Mouse (Mus musculus) lung, embryonic 16.5 days (tissue): ENCODE measurements around the gene Ccdc57. TPM values are rescaled to one million over a fixed set of nuclear protein-coding genes. Genes with fewer than 3 reads are reported as not detected.

Experiments
- ATAC-seq: fragments of 200-750 bp; cut with Nextera tagmentation; 2 replicates; pipeline ENCODE4 v1.8.0; 2017; ENCODE audit warnings: low read depth, mild to moderate bottlenecking, moderate library complexity
- H3K27ac ChIP-seq: fragments of 300-500 bp; sonication (generic); 2 replicates; pipeline ENCODE4 v1.5.1; 2014; ENCODE audit warnings: mild to moderate bottlenecking, control low read depth, low read length
- H3K27me3 ChIP-seq: fragments of 300-500 bp; sonication (generic); 2 replicates; pipeline ENCODE4 v1.6.1; 2014; ENCODE audit warnings: low read depth, low read length, mixed read lengths; ENCODE audit not compliant: control insufficient read depth, insufficient read depth
- H3K36me3 ChIP-seq: fragments of 300-500 bp; sonication (generic); 2 replicates; pipeline ENCODE4 v1.6.1; 2014; ENCODE audit warnings: low read length; ENCODE audit not compliant: control insufficient read depth, insufficient read depth
- H3K4me1 ChIP-seq: fragments of 300-500 bp; sonication (generic); replicated peaks from 2 replicates; pipeline ENCODE4 v1.6.1; 2014; ENCODE audit warnings: low read length, mixed read lengths; ENCODE audit not compliant: control insufficient read depth, insufficient read depth
- H3K4me2 ChIP-seq: fragments of 300-500 bp; sonication (generic); 2 replicates; pipeline ENCODE4 v1.6.1; 2014; ENCODE audit warnings: low read depth, low read length, control low read depth
- H3K4me3 ChIP-seq: fragments of 300-500 bp; sonication (generic); 2 replicates; pipeline ENCODE4 v1.5.1; 2014; ENCODE audit warnings: mild to moderate bottlenecking, low read length, control low read depth
- H3K9ac ChIP-seq: fragments of 300-500 bp; sonication (generic); 2 replicates; pipeline ENCODE4 v1.6.1; 2014; ENCODE audit warnings: low read length, control low read depth
- H3K9me3 ChIP-seq: fragments of 300-500 bp; sonication (generic); 2 replicates; pipeline ENCODE4 v1.6.1; 2016; ENCODE audit warnings: low read length; ENCODE audit not compliant: control insufficient read depth
- WGBS: fragments of 180-500 bp; shearing (Covaris S2); extraction: QIAGEN DNeasy Blood & Tissue Kit; methylation state at CpG from one replicate; pipeline ENCODE4 v1.1.7; 2014; 5-methylcytosine and 5-hydroxymethylcytosine counted together
- polyA plus RNA-seq: library from polyadenylated mRNA; unstranded; fragments of >200 nt; fragmentation: Nextera tagmentation; extraction: Ambion mirVana; gene quantifications from 2 replicates; pipeline ENCODE4 v1.2.1, GENCODE M21; 2015

The Ccdc57 gene
- polyA plus RNA-seq, 1 experiment from 2014 or later, result 6.4 TPM

- peak overlapping the region; percentile 91 for H3K9ac ChIP-seq
- no peak for ATAC-seq
Observed at GRCm38 (mm10) chr11:120822831-120823550, 109.7 kb downstream of the Ccdc57 start.

GRCm38 (mm10) chr11:120822321-120822720, 110.4 kb downstream of the Ccdc57 start:
- Histone ChIP-seq H3K36me3 (peaks cover 34% of the 10 kb centered on the region), H3K27ac (no peak overlapping the region), H3K4me3 (peak overlapping the region; percentile 82), H3K27me3 (no peaks in the 10 kb centered on the region), H3K9me3 (no peaks in the 10 kb centered on the region), H3K9ac (peak overlapping the region; percentile 91), H3K4me1 (peaks cover 27% of the 10 kb centered on the region), H3K4me2 (peak overlapping the region; percentile 78)
- 37% methylated on average over 4 of the region's 4 CpGs for WGBS
- no peak for ATAC-seq

More at GRCm38 (mm10) chr11:120822831-120823550, 109.7 kb downstream of the Ccdc57 start:
- peak overlapping the region; percentile 94 for H3K27ac ChIP-seq
- peaks cover 27% of the 10 kb centered on the region for H3K4me1 ChIP-seq
- peaks cover 27% of the 10 kb centered on the region for H3K36me3 ChIP-seq
- H3K4me2 ChIP-seq, result peak overlapping the region; percentile 78
- under 1% methylated on average over 14 of the region's 14 CpGs for WGBS
- H3K9me3 ChIP-seq, result no peaks in the 10 kb centered on the region
- H3K27me3 ChIP-seq, result no peaks in the 10 kb centered on the region
- peak overlapping the region; percentile 82 for H3K4me3 ChIP-seq

GRCm38 (mm10) chr11:120821076-120821922, 111.4 kb downstream of the Ccdc57 start:
- Histone ChIP-seq H3K27me3 (no peaks in the 10 kb centered on the region), H3K4me3 (peak overlapping the region; percentile 82), H3K9me3 (no peaks in the 10 kb centered on the region), H3K36me3 (peaks cover 44% of the 10 kb centered on the region), H3K4me1 (peaks cover 27% of the 10 kb centered on the region), H3K4me2 (peak overlapping the region; percentile 78), H3K9ac (peak overlapping the region; percentile 91), H3K27ac (no peak overlapping the region)
- no peak for ATAC-seq
- WGBS, result 63% methylated on average over 14 of the region's 14 CpGs

GRCm38 (mm10) chr11:120820546-120820945, 112.1 kb downstream of the Ccdc57 start:
- 87% methylated on average over 14 of the region's 14 CpGs for WGBS

GRCm38 (mm10) chr11:120819556-120819955, 113.1 kb downstream of the Ccdc57 start:
- Histone ChIP-seq H3K4me1 (peaks cover 20% of the 10 kb centered on the region), H3K4me3 (no peak overlapping the region), H3K9ac (no peak overlapping the region), H3K9me3 (no peaks in the 10 kb centered on the region), H3K4me2 (no peak overlapping the region), H3K36me3 (peaks cover 60% of the 10 kb centered on the region), H3K27ac (no peak overlapping the region), H3K27me3 (no peaks in the 10 kb centered on the region)
- no peak for ATAC-seq
- WGBS, result 94% methylated on average over 6 of the region's 6 CpGs

More at GRCm38 (mm10) chr11:120820546-120820945, 112.1 kb downstream of the Ccdc57 start:
- Histone ChIP-seq H3K4me2 (no peak overlapping the region), H3K4me3 (no peak overlapping the region), H3K36me3 (peaks cover 51% of the 10 kb centered on the region), H3K27me3 (no peaks in the 10 kb centered on the region), H3K4me1 (peaks cover 27% of the 10 kb centered on the region), H3K9me3 (no peaks in the 10 kb centered on the region), H3K9ac (no peak overlapping the region), H3K27ac (no peak overlapping the region)
- ATAC-seq, result no peak

- Histone ChIP-seq H3K4me2 (no peak overlapping the region), H3K4me1 (peaks cover 20% of the 10 kb centered on the region), H3K4me3 (no peak overlapping the region), H3K27me3 (no peaks in the 10 kb centered on the region), H3K9ac (no peak overlapping the region), H3K9me3 (no peaks in the 10 kb centered on the region), H3K36me3 (peaks cover 72% of the 10 kb centered on the region), H3K27ac (no peak overlapping the region)
- no peak for ATAC-seq
- WGBS, result 91% methylated on average over 13 of the region's 13 CpGs
Observed at GRCm38 (mm10) chr11:120818251-120818650, 114.4 kb downstream of the Ccdc57 start.

GRCm38 (mm10) chr11:120817358-120817757, 115.3 kb downstream of the Ccdc57 start:
- 87% methylated on average over 6 of the region's 6 CpGs for WGBS
- Histone ChIP-seq H3K27ac (no peak overlapping the region), H3K4me2 (no peak overlapping the region), H3K4me3 (no peak overlapping the region), H3K4me1 (peaks cover 13% of the 10 kb centered on the region), H3K9ac (no peak overlapping the region), H3K36me3 (peaks cover 81% of the 10 kb centered on the region), H3K27me3 (no peaks in the 10 kb centered on the region), H3K9me3 (no peaks in the 10 kb centered on the region)
- no peak for ATAC-seq

GRCm38 (mm10) chr11:120812068-120812467, 120.6 kb downstream of the Ccdc57 start:
- Histone ChIP-seq H3K4me3 (no peak overlapping the region), H3K9ac (no peak overlapping the region), H3K4me1 (no peaks in the 10 kb centered on the region), H3K36me3 (peaks cover 95% of the 10 kb centered on the region), H3K4me2 (no peak overlapping the region), H3K9me3 (no peaks in the 10 kb centered on the region), H3K27ac (no peak overlapping the region), H3K27me3 (no peaks in the 10 kb centered on the region)
- ATAC-seq, result no peak
- WGBS, result 92% methylated on average over 16 of the region's 16 CpGs

GRCm38 (mm10) chr11:120808010-120808409, 124.7 kb downstream of the Ccdc57 start:
- Histone ChIP-seq H3K27me3 (no peaks in the 10 kb centered on the region), H3K9ac (no peak overlapping the region), H3K4me1 (no peaks in the 10 kb centered on the region), H3K9me3 (no peaks in the 10 kb centered on the region), H3K36me3 (peaks cover 70% of the 10 kb centered on the region), H3K27ac (no peak overlapping the region), H3K4me3 (no peak overlapping the region), H3K4me2 (no peak overlapping the region)
- ATAC-seq, result no peak
- WGBS, result 89% methylated on average over 12 of the region's 12 CpGs
